In the genomic region with DNA sequence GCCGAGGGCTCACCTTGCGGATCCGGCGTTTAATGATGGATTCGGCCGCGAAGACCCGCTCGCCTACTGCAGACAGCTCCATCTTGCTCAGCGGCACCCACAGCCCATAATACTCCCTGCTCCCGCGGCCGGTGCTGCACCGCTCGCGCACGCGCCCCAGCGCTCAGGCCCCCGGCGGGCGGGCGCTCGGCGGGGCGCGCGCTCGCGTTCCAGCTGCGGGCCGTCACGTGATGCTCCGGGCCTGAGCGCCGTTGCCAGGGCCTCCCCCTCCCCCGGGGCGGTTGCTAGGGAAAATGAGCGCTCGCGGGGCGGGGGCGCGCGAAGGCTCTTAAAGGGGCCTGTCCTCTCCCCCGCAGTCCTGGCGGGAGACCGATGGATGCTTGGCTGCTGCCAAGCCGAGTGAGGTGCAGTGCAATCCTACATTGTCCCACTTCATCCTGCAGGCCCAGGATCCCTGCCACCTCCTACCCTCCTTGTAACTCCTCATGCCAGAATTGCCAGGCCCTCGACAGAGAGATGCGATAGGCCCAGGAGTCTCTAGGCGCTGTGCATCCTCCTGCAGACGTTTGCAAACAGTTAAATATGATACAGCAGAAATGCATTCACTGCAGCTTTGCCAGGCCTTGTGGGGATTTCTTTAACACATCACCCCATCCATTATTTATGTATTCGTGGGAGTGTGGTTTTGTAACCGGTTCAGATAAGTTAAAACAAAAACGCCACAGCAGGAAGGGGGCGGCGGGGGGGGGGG, we compare ENCODE assay signal across 8 mouse cellular contexts. TPM values are rescaled to one million over a fixed set of nuclear protein-coding genes. Genes with fewer than 3 reads are reported as not detected.
A peak's percentile ranks its signal among the peaks of the same experiment; 100 is the strongest.
DNase-seq lines count a peak whose midpoint lies in the region; ATAC-seq and TF ChIP-seq lines count a peak whose summit lies in the region.

A gene (minus strand): TSS at position 108 of the 751 bp plus-strand sequence.
A gene (minus strand): TSS at position 559 of the 751 bp plus-strand sequence.

- H3K9ac ChIP-seq in ES-E14 (ENCODE audit: insufficient read depth, low read depth, low read length, poor library complexity, severe bottlenecking), result peak within 1 kb of the TSS; percentile 96
- H3K9ac ChIP-seq in forebrain, embryonic 14.5 days (ENCODE audit: low read length), result peak within 1 kb of the TSS; percentile 87
- peak within 1 kb of the TSS; percentile 72 for H3K9ac ChIP-seq in liver, postnatal 0 days (replicated peaks)
- H3K9ac ChIP-seq in neural tube, embryonic 15.5 days (replicated peaks), result peak within 1 kb of the TSS; percentile 86

- no peaks in the 10 kb centered on the region for H3K27me3 ChIP-seq in forebrain, embryonic 14.5 days (replicated peaks; ENCODE audit: control insufficient read depth, insufficient read depth, low read length)
- peaks cover 2% of the 10 kb centered on the region; the same call in 1 of the 2 replicates for H3K27me3 ChIP-seq in liver, postnatal 0 days (ENCODE audit: insufficient read depth, low read length)
- no peaks in the 10 kb centered on the region for H3K27me3 ChIP-seq in neural tube, embryonic 15.5 days (replicated peaks)

- TF ChIP-seq CTCF in liver, postnatal 0 days (IDR thresholded peaks at IDR 0.05; ENCODE audit: low read depth), result no peak

- peaks cover 20% of the 10 kb centered on the region; the same call in 1 of the 2 replicates for H3K36me3 ChIP-seq in ES-E14 (ENCODE audit: control insufficient read depth, insufficient read depth, low read length, poor library complexity, severe bottlenecking)
- peaks cover 7% of the 10 kb centered on the region for H3K36me3 ChIP-seq in forebrain, embryonic 14.5 days (ENCODE audit: control insufficient read depth, insufficient read depth, low read length)
- H3K36me3 ChIP-seq in liver, postnatal 0 days (replicated peaks; ENCODE audit: insufficient read depth, low read length), result no peaks in the 10 kb centered on the region
- H3K36me3 ChIP-seq in neural tube, embryonic 15.5 days, result peaks cover 9% of the 10 kb centered on the region

- H3K4me2 ChIP-seq in forebrain, embryonic 14.5 days (ENCODE audit: low read length), result peak within 1 kb of the TSS; percentile 96
- peak within 1 kb of the TSS; percentile 91 for H3K4me2 ChIP-seq in liver, postnatal 0 days (ENCODE audit: low read depth, low read length)
- peak within 1 kb of the TSS; percentile 96 for H3K4me2 ChIP-seq in neural tube, embryonic 15.5 days

- TF ChIP-seq EP300 in liver, postnatal 0 days (IDR thresholded peaks at IDR 0.05; ENCODE audit: low read depth), result no peak

- intact Hi-C loops in heart, postnatal 14 days (cut with DNase I), result loop anchor here (1.0 to 5.0 kb wide), 3 partner anchors 49 to 248 kb away; no protein-coding TSS in a partner anchor

- peak; percentile 94 for DNase-seq in ES-E14 (ENCODE audit: low read depth, low spot score)
- peak; percentile 97 for DNase-seq in cerebellum, adult 11 months
- DNase-seq in forebrain, embryonic 14.5 days (ENCODE audit: low spot score), result peak; percentile 98
- DNase-seq in heart, postnatal 14 days, result peak; percentile 98 to 99
- peak; percentile 99 for DNase-seq in layer of hippocampus, adult 11-12 months (ENCODE audit: low spot score)
- DNase-seq in liver, postnatal 0 days, result peak; percentile 87
- DNase-seq in testis, postnatal 10 days (ENCODE audit: low spot score), result peak; percentile 99

- in situ Hi-C loops in ES-E14 (cut with MboI; ENCODE audit: low sequenced_read_pairs in 2 of 2, unreplicated experiment in 2 of 2), result no loop called here

- no peaks in the 10 kb centered on the region for H3K9me3 ChIP-seq in ES-E14 (ENCODE audit: control insufficient read depth, insufficient read depth, low read depth, low read length)
- no peaks in the 10 kb centered on the region for H3K9me3 ChIP-seq in forebrain, embryonic 14.5 days (replicated peaks; ENCODE audit: control insufficient read depth, low read length)
- no peaks in the 10 kb centered on the region for H3K9me3 ChIP-seq in liver, postnatal 0 days (ENCODE audit: low read length)
- H3K9me3 ChIP-seq in neural tube, embryonic 15.5 days (replicated peaks), result no peaks in the 10 kb centered on the region

- H3K4me1 ChIP-seq in ES-E14 (ENCODE audit: control insufficient read depth in 2 of 2, insufficient read depth in 2 of 2, low read length in 2 of 2, poor library complexity in 1 of 2), result peaks cover 0 to 11% of the 10 kb centered on the region in 2 experiments; a peak in 1 of 4 replicates
- peaks cover 18% of the 10 kb centered on the region for H3K4me1 ChIP-seq in forebrain, embryonic 14.5 days (ENCODE audit: control insufficient read depth, insufficient read depth, low read length)
- peaks cover 4% of the 10 kb centered on the region; the same call in 1 of the 2 replicates for H3K4me1 ChIP-seq in liver, postnatal 0 days (ENCODE audit: insufficient read depth)
- H3K4me1 ChIP-seq in neural tube, embryonic 15.5 days, result peaks cover 57% of the 10 kb centered on the region

- H3K27ac ChIP-seq in ES-E14 (ENCODE audit: insufficient read depth, low read depth, low read length, poor library complexity, severe bottlenecking), result peak within 1 kb of the TSS; percentile 72
- H3K27ac ChIP-seq in forebrain, embryonic 14.5 days (ENCODE audit: low read depth, low read length), result peak within 1 kb of the TSS; percentile 97
- H3K27ac ChIP-seq in liver, postnatal 0 days (ENCODE audit: low read depth), result peak within 1 kb of the TSS; percentile 55; the same call in 1 of the 2 replicates
- H3K27ac ChIP-seq in neural tube, embryonic 15.5 days (replicated peaks), result peak within 1 kb of the TSS; percentile 99

- peak; percentile 90 for ATAC-seq in forebrain, embryonic 14.5 days
- peak; percentile 83 for ATAC-seq in liver, postnatal 0 days
- peak; percentile 93 for ATAC-seq in neural tube, embryonic 15.5 days (ENCODE audit: low FRiP score)

- under 1% methylated on average over 46 of the region's 58 CpGs for WGBS in forebrain, embryonic 14.5 days
- 3% methylated on average over 38 of the region's 58 CpGs for WGBS in liver, postnatal 0 days (ENCODE audit: insufficient replicate concordance)
- WGBS in neural tube, embryonic 15.5 days, result 2% methylated on average over 57 of the region's 58 CpGs

- peak within 1 kb of the TSS; percentile 97 to 98 for H3K4me3 ChIP-seq in ES-E14 (ENCODE audit: insufficient read depth in 1 of 2, low read depth in 1 of 2, low read length in 2 of 2, poor library complexity in 1 of 2, severe bottlenecking in 1 of 2)
- peak within 1 kb of the TSS; percentile 83 for H3K4me3 ChIP-seq in forebrain, embryonic 14.5 days (ENCODE audit: low read depth, low read length)
- peak within 1 kb of the TSS; percentile 74 for H3K4me3 ChIP-seq in liver, postnatal 0 days (ENCODE audit: low read depth, low read length)
- peak within 1 kb of the TSS; percentile 78 for H3K4me3 ChIP-seq in neural tube, embryonic 15.5 days (replicated peaks)

TF ChIP-seq in ES-E14, 5 proteins besides CTCF, POLR2A, EP300 and RAD21:
- TF ChIP-seq MAFK (IDR thresholded peaks at IDR 0.05; ENCODE audit: insufficient read depth, low read depth, low read length) (peak; percentile 64), HCFC1 (IDR thresholded peaks at IDR 0.05; ENCODE audit: borderline replicate concordance, insufficient read depth, low read length) (peak; percentile 60), CHD2 (IDR thresholded peaks at IDR 0.05; ENCODE audit: low read depth, low read length) (no peak)

RNA-seq across cellular contexts. Expression of the first gene that starts in this region (rescaled TPM):
- total RNA-seq in ES-E14 (2012; rRNA removed), result 3.4 and 9.3 TPM in 2 replicates
- not detected in 2 replicates for polyA plus RNA-seq in forebrain, embryonic 14.5 days (2014; fragmentation: Nextera tagmentation; extraction: Ambion mirVana)
- total RNA-seq in heart, postnatal 14 days (2021), result under 1 TPM in 1 of 2 experiments, not detected in 1; 0.31 TPM
- not detected in 2 replicates for polyA plus RNA-seq in liver, postnatal 0 days (2015; fragmentation: Nextera tagmentation; extraction: Ambion mirVana)
- 0.42 and 0.72 TPM in 2 replicates for polyA plus RNA-seq in neural tube, embryonic 15.5 days (2015; fragmentation: Nextera tagmentation; extraction: Ambion mirVana)

RNA-seq across cellular contexts. Expression of the second gene that starts in this region (rescaled TPM):
- 28.2 and 30.1 TPM in 2 replicates for total RNA-seq in ES-E14 (2012; rRNA removed)
- polyA plus RNA-seq in forebrain, embryonic 14.5 days (2014; fragmentation: Nextera tagmentation; extraction: Ambion mirVana), result 18.1 and 29.1 TPM in 2 replicates
- 10 to 100 TPM; 35.4 to 36.8 TPM for total RNA-seq in heart, postnatal 14 days (2021)
- 3.9 and 4.4 TPM in 2 replicates for polyA plus RNA-seq in liver, postnatal 0 days (2015; fragmentation: Nextera tagmentation; extraction: Ambion mirVana)
- polyA plus RNA-seq in neural tube, embryonic 15.5 days (2015; fragmentation: Nextera tagmentation; extraction: Ambion mirVana), result 53.1 and 64.3 TPM in 2 replicates

Comparison
In these comparisons a context has a peak if more than half of its experiments do, and no peak if none do; other contexts are left out.
1. Peak in every context shown above with its lines: DNase-seq, ATAC-seq, H3K4me3 ChIP-seq and H3K27ac ChIP-seq.